ENCODE assay signal across 12 mouse cellular contexts in the genomic region with DNA sequence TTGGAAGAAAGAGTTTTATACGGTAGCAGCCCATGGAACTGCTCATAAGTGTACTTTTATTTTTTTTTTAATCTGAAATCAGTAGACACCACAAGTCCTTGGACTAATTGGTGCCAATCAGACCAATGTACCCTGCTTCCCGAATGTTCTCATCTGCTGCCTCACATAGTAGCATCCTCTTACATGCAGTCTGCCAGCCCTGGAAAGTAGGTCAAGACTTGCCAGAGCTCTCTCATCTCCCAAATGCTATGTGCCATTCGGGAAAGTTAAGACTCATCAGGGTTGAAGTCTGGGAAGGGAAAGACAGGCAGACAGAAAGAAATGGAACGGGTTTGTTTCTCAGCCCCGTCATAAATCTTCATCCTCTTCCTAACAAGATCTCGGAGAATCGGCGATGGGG.
"Had no signal": no experiment of that assay in that cellular context is flagged by ENCODE, and none has a peak within 500 bp of the region (broad histone marks: within the 10 kb centered on the region; RNA-seq: fewer than 3 reads in every experiment).

No protein-coding gene starts in this region.

- DNase-seq: retina, postnatal 1 day; right cerebral cortex, adult 18-20 months; right cerebral cortex, postnatal 14 days; right cerebral cortex, postnatal 25 days; right cerebral cortex, postnatal 4 days; spleen, adult 18-20 months; thymus, adult 18-20 months; thymus, adult 2 months; thymus, postnatal 14 days; thymus, postnatal 25 days; thymus, postnatal 36 days; thymus, postnatal 4 days had no signal
